Mouse (Mus musculus): Measurements from ENCODE around the gene Gm17654.
"Not testable (repeated sequence)": the region's sequence is repeated elsewhere in the genome, so short reads cannot be mapped to it uniquely, and the experiment has no call there.

Gm17654 gene

GRCm38 (mm10) chr14:43579046-43579445, at the start of gene Gm17654:
TSS of gene Gm17654 (minus strand) at chr14:43579146.
- not testable (repeated sequence) for DNase-seq (ENCODE audit: low read depth in 2 of 2, low spot score in 2 of 2)

GRCm38 (mm10) chr14:43607913-43608312, 29.0 kb upstream of the Gm17654 start, which contains the start of gene Gm10375:
TSS of gene Gm10375 (minus strand) at chr14:43608013.
- DNase-seq (ENCODE audit: low read depth in 2 of 2, low spot score in 2 of 2): not testable (repeated sequence)

GRCm38 (mm10) chr14:43577969-43578368, 977 bp downstream of the Gm17654 start:
- DNase-seq (ENCODE audit: low read depth in 2 of 2, low spot score in 2 of 2): not testable (repeated sequence)

GRCm38 (mm10) chr14:43552271-43552670, 26.7 kb downstream of the Gm17654 start:
- not testable (repeated sequence) for DNase-seq (ENCODE audit: low read depth in 2 of 2, low spot score in 2 of 2)

- not testable (repeated sequence) for DNase-seq (ENCODE audit: low read depth in 2 of 2, low spot score in 2 of 2)
These were observed 32.7 kb downstream of the Gm17654 start for GRCm38 (mm10) chr14:43546281-43546680.

- not testable (repeated sequence) for DNase-seq (ENCODE audit: low read depth in 2 of 2, low spot score in 2 of 2)
These were observed 35.7 kb downstream of the Gm17654 start, which contains the start of gene Gm5799 for GRCm38 (mm10) chr14:43543276-43543675. TSS of gene Gm5799 (plus strand) at chr14:43543576.

- not testable (repeated sequence) for DNase-seq (ENCODE audit: low read depth in 2 of 2, low spot score in 2 of 2)
These were observed 40.8 kb downstream of the Gm17654 start for GRCm38 (mm10) chr14:43538144-43538543.

GRCm38 (mm10) chr14:43532387-43532786, 46.6 kb downstream of the Gm17654 start:
- DNase-seq (ENCODE audit: low read depth in 2 of 2, low spot score in 2 of 2): not testable (repeated sequence)

GRCm38 (mm10) chr14:43532011-43532383, 46.9 kb downstream of the Gm17654 start:
- DNase-seq (ENCODE audit: low read depth in 2 of 2, low spot score in 2 of 2): not testable (repeated sequence)

- not testable (repeated sequence) for DNase-seq (ENCODE audit: low read depth in 2 of 2, low spot score in 2 of 2)
These were observed 47.6 kb downstream of the Gm17654 start for GRCm38 (mm10) chr14:43531052-43532010.
